Comparison of ENCODE assay signal across 7 mouse cellular contexts in genomic region chr3:81782921-81783541, GRCm38 (mm10).
A peak's percentile ranks its signal among the peaks of the same experiment; 100 is the strongest.
DNase-seq lines count a peak whose midpoint lies in the region; ATAC-seq lines count a peak whose summit lies in the region.

No protein-coding gene starts in this region.

- peaks cover 5% of the 10 kb centered on the region for H3K4me1 ChIP-seq in embryonic facial prominence, embryonic 10.5 days
- peaks cover 5% of the 10 kb centered on the region; the same call in 1 of the 2 replicates for H3K4me1 ChIP-seq in heart, embryonic 16.5 days (ENCODE audit: control insufficient read depth, insufficient read depth, low read length)

- peak; percentile 32; the same call in 1 of the 2 replicates for ATAC-seq in heart, embryonic 16.5 days (replicated peaks; ENCODE audit: extremely low read depth, insufficient read depth, low FRiP score)

- peak overlapping the region; percentile 31; the same call in 1 of the 2 replicates for H3K4me3 ChIP-seq in embryonic facial prominence, embryonic 10.5 days
- H3K4me3 ChIP-seq in heart, embryonic 16.5 days (ENCODE audit: low read length), result peak overlapping the region; percentile 37

- DNase-seq in CD8-positive naive resting alpha-beta T cell, adult 2 months (ENCODE audit: low read depth in 2 of 2, low spot score in 2 of 2), result peak; percentile 1 to 16
- peak; percentile 39 for DNase-seq in R1 (ENCODE audit: low read depth, low spot score)
- peak; percentile 25 for DNase-seq in embryonic facial prominence, embryonic 10.5 days (ENCODE audit: low spot score)
- peak; percentile 61 for DNase-seq in layer of hippocampus, adult 9-11 months
- DNase-seq in lung, postnatal 4 days, result peak; percentile 6 to 30
- DNase-seq in retina, postnatal 1 day, result peak; percentile 80

- H3K9me3 ChIP-seq in embryonic facial prominence, embryonic 10.5 days, result no peaks in the 10 kb centered on the region
- H3K9me3 ChIP-seq in heart, embryonic 16.5 days (replicated peaks; ENCODE audit: control insufficient read depth, low read length), result no peaks in the 10 kb centered on the region

- H3K27ac ChIP-seq in embryonic facial prominence, embryonic 10.5 days (replicated peaks), result peak overlapping the region; percentile 80
- H3K27ac ChIP-seq in heart, embryonic 16.5 days (ENCODE audit: low read length), result no peak overlapping the region

- H3K9ac ChIP-seq in heart, embryonic 16.5 days (ENCODE audit: low read length), result 0 out of 2 replicates have a peak overlapping the region, but pooled peaks have one; percentile 20

- 30% methylated on average over 15 of the region's 15 CpGs for WGBS in embryonic facial prominence, embryonic 10.5 days
- 28% methylated on average over 15 of the region's 15 CpGs for WGBS in heart, embryonic 16.5 days

- H3K27me3 ChIP-seq in embryonic facial prominence, embryonic 10.5 days (replicated peaks; ENCODE audit: low read depth, poor library complexity, severe bottlenecking), result no peaks in the 10 kb centered on the region
- H3K27me3 ChIP-seq in heart, embryonic 16.5 days (ENCODE audit: control insufficient read depth, insufficient read depth, low read length), result no peaks in the 10 kb centered on the region

- H3K36me3 ChIP-seq in embryonic facial prominence, embryonic 10.5 days (replicated peaks), result no peaks in the 10 kb centered on the region
- no peaks in the 10 kb centered on the region for H3K36me3 ChIP-seq in heart, embryonic 16.5 days (ENCODE audit: control insufficient read depth, insufficient read depth)

- peak overlapping the region; percentile 57 for H3K4me2 ChIP-seq in heart, embryonic 16.5 days (ENCODE audit: low read depth, low read length)

Comparison
In these comparisons a context has a peak if more than half of its experiments do, and no peak if none do; other contexts are left out.
1. DNase-seq: peak in every context shown above with its lines; median percentile 80 in retina, postnatal 1 day; 61 in layer of hippocampus, adult 9-11 months; 39 in R1; 25 in embryonic facial prominence, embryonic 10.5 days; 18 in lung, postnatal 4 days; 8 in CD8-positive naive resting alpha-beta T cell, adult 2 months.